Mouse (Mus musculus): ENCODE data around the gene Aldh1a1. TPM values are rescaled to one million over a fixed set of nuclear protein-coding genes. Genes with fewer than 3 reads are reported as not detected.

The Aldh1a1 gene
- polyA plus RNA-seq (2015; fragmentation: Nextera tagmentation; extraction: Ambion mirVana): 126 and 158 TPM in 2 replicates

- DNase-seq (ENCODE audit: low spot score) (peak; percentile 57), ATAC-seq (peak; percentile 67)
- Histone ChIP-seq H3K4me2 (replicated peaks; ENCODE audit: low read depth, low read length) (no peak within 1 kb of the TSS), H3K27me3 (replicated peaks; ENCODE audit: insufficient read depth, low read length) (no peaks in the 10 kb centered on the region), H3K9ac (replicated peaks; ENCODE audit: low read depth) (no peak within 1 kb of the TSS), H3K27ac (ENCODE audit: low read length) (peak within 1 kb of the TSS; percentile 4; the same call in 1 of the 2 replicates), H3K36me3 (ENCODE audit: insufficient read depth, low read length) (no peaks in the 10 kb centered on the region), H3K4me3 (ENCODE audit: low read depth, low read length) (no peak within 1 kb of the TSS), H3K9me3 (ENCODE audit: low read length) (no peaks in the 10 kb centered on the region), H3K4me1 (ENCODE audit: insufficient read depth, low read depth, low read length) (no peaks in the 10 kb centered on the region)
- 78% methylated on average over 2 of the region's 2 CpGs for WGBS
- TF ChIP-seq EP300 (IDR thresholded peaks at IDR 0.05) (0 out of 2 replicates have a peak, but pooled peaks have one; percentile 8), CTCF (IDR thresholded peaks at IDR 0.05) (no peak)
Observed at GRCm38 (mm10) chr19:20492491-20492890, at the start of gene Aldh1a1. Aldh1a1 (plus strand) TSS chr19:20492715.

GRCm38 (mm10) chr19:20447807-20448206 is 44.7 kb upstream of the Aldh1a1 start:
- Histone ChIP-seq H3K9ac (replicated peaks; ENCODE audit: low read depth) (no peak overlapping the region), H3K27me3 (replicated peaks; ENCODE audit: insufficient read depth, low read length) (no peaks in the 10 kb centered on the region), H3K4me2 (replicated peaks; ENCODE audit: low read depth, low read length) (no peak overlapping the region), H3K4me1 (ENCODE audit: insufficient read depth, low read depth, low read length) (no peaks in the 10 kb centered on the region), H3K9me3 (ENCODE audit: low read length) (no peaks in the 10 kb centered on the region), H3K27ac (ENCODE audit: low read length) (no peak overlapping the region), H3K36me3 (ENCODE audit: insufficient read depth, low read length) (no peaks in the 10 kb centered on the region), H3K4me3 (ENCODE audit: low read depth, low read length) (no peak overlapping the region)
- ATAC-seq (peak; percentile 64), DNase-seq (ENCODE audit: low spot score) (peak; percentile 32)
- TF ChIP-seq CTCF (IDR thresholded peaks at IDR 0.05) (no peak), EP300 (IDR thresholded peaks at IDR 0.05) (peak; percentile 57; the same call in 1 of the 2 replicates)
- WGBS: 52% methylated on average over 2 of the region's 2 CpGs

DNA sequence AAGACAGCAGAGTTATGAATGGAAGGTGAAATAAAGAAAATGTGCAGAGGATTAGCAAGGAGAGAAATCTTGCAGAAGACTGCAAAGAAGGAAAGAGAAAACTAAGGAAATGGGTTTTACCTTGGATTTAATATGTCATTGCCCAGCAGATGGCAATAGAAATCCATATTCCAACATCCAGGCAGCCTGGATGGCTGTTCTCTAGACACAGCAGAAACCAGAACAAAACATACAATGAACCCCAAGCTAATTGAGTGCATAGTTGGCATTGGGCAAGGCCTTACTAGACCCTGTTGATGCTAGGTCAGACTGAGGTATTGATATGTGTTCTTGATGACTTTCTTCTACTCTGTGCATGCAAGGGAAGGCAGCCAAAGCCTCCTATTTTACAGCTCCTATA is 43.0 kb upstream of the Aldh1a1 start:
- TF ChIP-seq CTCF (IDR thresholded peaks at IDR 0.05) (peak; percentile 65), EP300 (IDR thresholded peaks at IDR 0.05) (no peak)

GRCm38 (mm10) chr19:20451045-20451444 is 41.5 kb upstream of the Aldh1a1 start:
- WGBS: 50% methylated on average over 7 of the region's 7 CpGs
- no peak for TF ChIP-seq EP300 (IDR thresholded peaks at IDR 0.05)
- Histone ChIP-seq H3K4me3 (ENCODE audit: low read depth, low read length) (no peak overlapping the region), H3K27ac (ENCODE audit: low read length) (no peak overlapping the region), H3K9ac (replicated peaks; ENCODE audit: low read depth) (no peak overlapping the region), H3K4me2 (replicated peaks; ENCODE audit: low read depth, low read length) (no peak overlapping the region), H3K9me3 (ENCODE audit: low read length) (no peaks in the 10 kb centered on the region), H3K4me1 (ENCODE audit: insufficient read depth, low read depth, low read length) (no peaks in the 10 kb centered on the region), H3K27me3 (replicated peaks; ENCODE audit: insufficient read depth, low read length) (no peaks in the 10 kb centered on the region), H3K36me3 (ENCODE audit: insufficient read depth, low read length) (no peaks in the 10 kb centered on the region)
- DNase-seq (ENCODE audit: low spot score) (no peak), ATAC-seq (no peak)

More for the DNA sequence above, 43.0 kb upstream of the Aldh1a1 start:
- Histone ChIP-seq H3K4me3 (ENCODE audit: low read depth, low read length) (no peak overlapping the region), H3K36me3 (ENCODE audit: insufficient read depth, low read length) (no peaks in the 10 kb centered on the region), H3K27ac (ENCODE audit: low read length) (no peak overlapping the region), H3K9me3 (ENCODE audit: low read length) (no peaks in the 10 kb centered on the region), H3K4me2 (replicated peaks; ENCODE audit: low read depth, low read length) (no peak overlapping the region), H3K9ac (replicated peaks; ENCODE audit: low read depth) (no peak overlapping the region), H3K27me3 (replicated peaks; ENCODE audit: insufficient read depth, low read length) (no peaks in the 10 kb centered on the region), H3K4me1 (ENCODE audit: insufficient read depth, low read depth, low read length) (no peaks in the 10 kb centered on the region)
- peak; percentile 43 for ATAC-seq
- DNase-seq (ENCODE audit: low spot score): peak; percentile 67

DNA sequence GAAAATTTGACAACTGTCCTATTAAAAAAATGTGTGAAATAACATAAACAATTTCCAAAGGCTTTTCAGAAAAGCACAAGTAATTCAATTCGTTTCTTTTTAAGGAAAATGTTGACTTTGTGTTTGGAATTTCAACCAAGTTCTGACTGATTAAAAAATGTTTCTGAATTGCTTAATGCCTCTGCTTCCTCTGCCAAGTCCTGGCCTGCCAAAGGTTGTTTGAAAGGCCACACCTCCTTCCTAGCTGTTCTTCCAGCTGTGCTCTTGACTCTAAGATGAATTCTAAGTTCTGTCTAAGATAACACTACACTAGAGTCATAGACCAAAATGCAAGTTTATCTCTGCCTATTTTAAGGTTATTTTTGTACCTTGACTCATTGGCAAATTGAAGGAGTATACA is 8.0 kb upstream of the Aldh1a1 start:
- no peak for ATAC-seq
- 28% methylated on average over 1 of the region's 1 CpGs for WGBS
- H3K9me3 ChIP-seq (ENCODE audit: low read length): no peaks in the 10 kb centered on the region

GRCm38 (mm10) chr19:20491950-20492349 is 565 bp upstream of the Aldh1a1 start:
- Histone ChIP-seq H3K27ac (ENCODE audit: low read length) (no peak overlapping the region), H3K27me3 (replicated peaks; ENCODE audit: insufficient read depth, low read length) (no peaks in the 10 kb centered on the region), H3K9me3 (ENCODE audit: low read length) (no peaks in the 10 kb centered on the region), H3K4me2 (replicated peaks; ENCODE audit: low read depth, low read length) (no peak overlapping the region), H3K4me1 (ENCODE audit: insufficient read depth, low read depth, low read length) (no peaks in the 10 kb centered on the region), H3K36me3 (ENCODE audit: insufficient read depth, low read length) (no peaks in the 10 kb centered on the region), H3K4me3 (ENCODE audit: low read depth, low read length) (no peak overlapping the region), H3K9ac (replicated peaks; ENCODE audit: low read depth) (no peak overlapping the region)
- no peak for TF ChIP-seq CTCF (IDR thresholded peaks at IDR 0.05)
- no peak for TF ChIP-seq EP300 (IDR thresholded peaks at IDR 0.05)
- no peak for ATAC-seq
- no peak for DNase-seq (ENCODE audit: low spot score)
- WGBS: 61% methylated on average over 4 of the region's 4 CpGs

More for the DNA sequence above, 8.0 kb upstream of the Aldh1a1 start:
- H3K27me3 ChIP-seq (replicated peaks; ENCODE audit: insufficient read depth, low read length): no peaks in the 10 kb centered on the region
- H3K9ac ChIP-seq (replicated peaks; ENCODE audit: low read depth): no peak overlapping the region
- no peaks in the 10 kb centered on the region for H3K4me1 ChIP-seq (ENCODE audit: insufficient read depth, low read depth, low read length)
- no peak overlapping the region for H3K4me2 ChIP-seq (replicated peaks; ENCODE audit: low read depth, low read length)
- TF ChIP-seq CTCF (IDR thresholded peaks at IDR 0.05) (no peak), EP300 (IDR thresholded peaks at IDR 0.05) (0 out of 2 replicates have a peak, but pooled peaks have one; percentile 43)
- no peak overlapping the region for H3K4me3 ChIP-seq (ENCODE audit: low read depth, low read length)
- peak; percentile 75 for DNase-seq (ENCODE audit: low spot score)
- no peaks in the 10 kb centered on the region for H3K36me3 ChIP-seq (ENCODE audit: insufficient read depth, low read length)
- H3K27ac ChIP-seq (ENCODE audit: low read length): no peak overlapping the region

- no peaks in the 10 kb centered on the region for H3K36me3 ChIP-seq (ENCODE audit: insufficient read depth, low read length)
- no peak overlapping the region for H3K27ac ChIP-seq (ENCODE audit: low read length)
- DNase-seq (ENCODE audit: low spot score) (no peak), ATAC-seq (no peak)
- no peak overlapping the region for H3K4me3 ChIP-seq (ENCODE audit: low read depth, low read length)
- no peak overlapping the region for H3K4me2 ChIP-seq (replicated peaks; ENCODE audit: low read depth, low read length)
- no peaks in the 10 kb centered on the region for H3K27me3 ChIP-seq (replicated peaks; ENCODE audit: insufficient read depth, low read length)
- no peaks in the 10 kb centered on the region for H3K4me1 ChIP-seq (ENCODE audit: insufficient read depth, low read depth, low read length)
- H3K9me3 ChIP-seq (ENCODE audit: low read length): no peaks in the 10 kb centered on the region
- H3K9ac ChIP-seq (replicated peaks; ENCODE audit: low read depth): no peak overlapping the region
- no peak for TF ChIP-seq CTCF (IDR thresholded peaks at IDR 0.05)
- TF ChIP-seq EP300 (IDR thresholded peaks at IDR 0.05): no peak
Observed at GRCm38 (mm10) chr19:20496476-20496875, 4.0 kb downstream of the Aldh1a1 start.

Measured in lung, postnatal 0 days (tissue).